Mouse (Mus musculus) small intestine, adult 2 months (tissue): ENCODE data around the gene Klhl18.

Experiments
- CTCF ChIP-seq: fragments of 200-500 bp; IDR thresholded peaks from 2 replicates; pipeline ENCODE4 v1.5.1; 2012; ENCODE audit warnings: low read depth, mild to moderate bottlenecking, control low read depth, inconsistent platforms, low read length, moderate library complexity, mixed read lengths; ENCODE audit not compliant: insufficient replicate concordance, insufficient read length; ENCODE audit errors: extremely low read depth
- POLR2A ChIP-seq: fragments of 200-500 bp; IDR thresholded peaks from 2 replicates; pipeline ENCODE4 v1.6.1; 2012; ENCODE audit warnings: low read depth, mild to moderate bottlenecking, control low read depth, inconsistent platforms, low read length, moderate library complexity

- no peak for TF ChIP-seq CTCF
- TF ChIP-seq POLR2A, result no peak; the same call in 1 of the 2 replicates
Observed at GRCm38 (mm10) chr9:110408099-110408773, 68.3 kb downstream of the Klhl18 start, which contains the start of gene Ptpn23.
